In genomic region chr6:41121641-41122040, GRCm38 (mm10) we compare ENCODE assay signal across 13 mouse cellular contexts.
"Had no signal": no experiment of that assay in that cellular context is flagged by ENCODE, and none has a peak within 500 bp of the region (broad histone marks: within the 10 kb centered on the region; RNA-seq: fewer than 3 reads in every experiment).

No protein-coding gene starts in this region.

- H3K27ac ChIP-seq: kidney, embryonic 15.5 days; limb, embryonic 12.5 days; liver, embryonic 13.5 days; midbrain, embryonic 10.5 days; neural tube, embryonic 13.5 days had no signal

- H3K4me2 ChIP-seq: kidney, embryonic 15.5 days; limb, embryonic 12.5 days; liver, embryonic 13.5 days; neural tube, embryonic 13.5 days had no signal

- H3K4me3 ChIP-seq: kidney, embryonic 15.5 days; limb, embryonic 12.5 days; liver, embryonic 13.5 days; midbrain, embryonic 10.5 days; neural tube, embryonic 13.5 days had no signal

- H3K4me1 ChIP-seq: kidney, embryonic 15.5 days; limb, embryonic 12.5 days; midbrain, embryonic 10.5 days; neural tube, embryonic 13.5 days had no signal

- H3K27me3 ChIP-seq: kidney, embryonic 15.5 days; limb, embryonic 12.5 days; liver, embryonic 13.5 days; neural tube, embryonic 13.5 days had no signal

- H3K9ac ChIP-seq: kidney, embryonic 15.5 days; limb, embryonic 12.5 days; liver, embryonic 13.5 days; neural tube, embryonic 13.5 days had no signal

- H3K36me3 ChIP-seq: kidney, embryonic 15.5 days; limb, embryonic 12.5 days; liver, embryonic 13.5 days; midbrain, embryonic 10.5 days; neural tube, embryonic 13.5 days had no signal

- DNase-seq: kidney, adult 2 months; kidney, postnatal 14 days; liver; liver, embryonic 13.5 days; lung, adult 18-20 months; midbrain, embryonic 14.5 days; retina, postnatal 1 day; right cerebral cortex, postnatal 4 days had no signal

- H3K9me3 ChIP-seq: kidney, embryonic 15.5 days; limb, embryonic 12.5 days; liver, embryonic 13.5 days; midbrain, embryonic 10.5 days; neural tube, embryonic 13.5 days had no signal

- ATAC-seq: intestine, embryonic 16.5 days had no signal
